Mouse (Mus musculus): ENCODE measurements at regions not wholly inside any gene's neighbourhood (a gene's known extent, or its start where the extent isn't known, plus 50 kb on each side); places are given as distances from the start of the nearest gene placed in this dataset.

- DNase-seq (ENCODE audit: low spot score in 2 of 2), result no peak
Measured at GRCm38 (mm10) chr5:75880088-75880684, 98.1 kb downstream of the Kdr start.

GRCm38 (mm10) chr5:75878361-75878760 lies 99.9 kb downstream of the Kdr start:
- no peak for DNase-seq (ENCODE audit: low spot score in 2 of 2)

- DNase-seq (ENCODE audit: low spot score in 2 of 2), result no peak
Measured at GRCm38 (mm10) chr5:75877609-75877971, 100.7 kb downstream of the Kdr start.

GRCm38 (mm10) chr5:75876871-75877608 lies 101.2 kb downstream of the Kdr start:
- no peak for DNase-seq (ENCODE audit: low spot score in 2 of 2)

- peak; percentile 77 to 79 for DNase-seq (ENCODE audit: low spot score in 2 of 2)
Measured at GRCm38 (mm10) chr5:75871120-75871519, 107.1 kb downstream of the Kdr start.

GRCm38 (mm10) chr5:75870666-75871065 lies 107.6 kb downstream of the Kdr start:
- no peak for DNase-seq (ENCODE audit: low spot score in 2 of 2)

GRCm38 (mm10) chr5:75869535-75869934 lies 108.7 kb downstream of the Kdr start:
- no peak for DNase-seq (ENCODE audit: low spot score in 2 of 2)

- DNase-seq (ENCODE audit: low spot score in 2 of 2), result no peak
Measured at GRCm38 (mm10) chr5:75865096-75865495, 113.2 kb downstream of the Kdr start.

- no peak for DNase-seq (ENCODE audit: low spot score in 2 of 2)
Measured at GRCm38 (mm10) chr5:75863358-75863757, 114.9 kb downstream of the Kdr start.

GRCm38 (mm10) chr5:75862630-75862991 lies 115.6 kb downstream of the Kdr start:
- DNase-seq (ENCODE audit: low spot score in 2 of 2), result peak; percentile 67 to 78

GRCm38 (mm10) chr5:75861916-75862629 lies 116.2 kb downstream of the Kdr start:
- DNase-seq (ENCODE audit: low spot score in 2 of 2), result no peak

GRCm38 (mm10) chr5:75859316-75859836 lies 118.9 kb downstream of the Kdr start:
- no peak for DNase-seq (ENCODE audit: low spot score in 2 of 2)

- no peak for DNase-seq (ENCODE audit: low spot score in 2 of 2)
Measured at GRCm38 (mm10) chr5:75850855-75851254, 127.4 kb downstream of the Kdr start.

GRCm38 (mm10) chr5:75847966-75848365 lies 130.3 kb downstream of the Kdr start:
- DNase-seq (ENCODE audit: low spot score in 2 of 2), result no peak

- no peak for DNase-seq (ENCODE audit: low spot score in 2 of 2)
Measured at GRCm38 (mm10) chr5:75847341-75847740, 130.9 kb downstream of the Kdr start.

- no peak for DNase-seq (ENCODE audit: low spot score in 2 of 2)
Measured at GRCm38 (mm10) chr5:75846016-75846415, 132.2 kb downstream of the Kdr start.

GRCm38 (mm10) chr5:75843807-75844206 lies 134.5 kb downstream of the Kdr start:
- no peak for DNase-seq (ENCODE audit: low spot score in 2 of 2)

GRCm38 (mm10) chr5:75840421-75840820 lies 137.8 kb downstream of the Kdr start:
- DNase-seq (ENCODE audit: low spot score in 2 of 2), result no peak

- peak; percentile 30 to 43 for DNase-seq (ENCODE audit: low spot score in 2 of 2)
Measured at GRCm38 (mm10) chr5:75835556-75835961, 142.7 kb downstream of the Kdr start.

- no peak for DNase-seq (ENCODE audit: low spot score in 2 of 2)
Measured at GRCm38 (mm10) chr5:75834766-75835555, 143.3 kb downstream of the Kdr start.

- no peak for DNase-seq (ENCODE audit: low spot score in 2 of 2)
Measured at GRCm38 (mm10) chr5:75832341-75832740, 145.9 kb downstream of the Kdr start.

All from layer of hippocampus, postnatal 10 days (tissue).